Mouse (Mus musculus) lung, embryonic 15.5 days (tissue): ENCODE results near the gene 1700030J22Rik. TPM values are rescaled to one million over a fixed set of nuclear protein-coding genes. Genes with fewer than 3 reads are reported as not detected.

ENCODE experiments used
- ATAC-seq: fragments of 200-750 bp; cut with Nextera tagmentation; 2 replicates; pipeline ENCODE4 v1.8.0; 2017; ENCODE audit warnings: moderate number of reproducible peaks, borderline replicate concordance; ENCODE audit not compliant: low FRiP score, low TSS enrichment; ENCODE audit errors: extremely low read depth
- H3K27ac ChIP-seq: fragments of 300-500 bp; sonication (generic); 2 replicates; pipeline ENCODE4 v1.5.1; 2015; ENCODE audit warnings: moderate library complexity, mild to moderate bottlenecking, inconsistent platforms
- H3K27me3 ChIP-seq: fragments of 300-500 bp; sonication (generic); 2 replicates; pipeline ENCODE4 v1.6.1; 2015; ENCODE audit warnings: inconsistent platforms
- H3K36me3 ChIP-seq: fragments of 300-500 bp; sonication (generic); 2 replicates; pipeline ENCODE4 v1.6.1; 2015; ENCODE audit warnings: inconsistent platforms
- H3K4me1 ChIP-seq: fragments of 300-500 bp; sonication (generic); 2 replicates; pipeline ENCODE4 v1.6.1; 2015; ENCODE audit warnings: inconsistent platforms
- H3K4me2 ChIP-seq: fragments of 300-500 bp; sonication (generic); 2 replicates; pipeline ENCODE4 v1.6.1; 2015; ENCODE audit warnings: inconsistent platforms, mild to moderate bottlenecking, moderate library complexity
- H3K4me3 ChIP-seq: fragments of 300-500 bp; sonication (generic); 2 replicates; pipeline ENCODE4 v1.5.1; 2015; ENCODE audit warnings: mild to moderate bottlenecking, inconsistent platforms
- H3K9ac ChIP-seq: fragments of 300-500 bp; sonication (generic); 2 replicates; pipeline ENCODE4 v1.6.1; 2015; ENCODE audit warnings: inconsistent platforms
- H3K9me3 ChIP-seq: fragments of 300-500 bp; sonication (generic); 2 replicates; pipeline ENCODE4 v1.6.1; 2016; ENCODE audit warnings: inconsistent platforms
- WGBS: fragments of 180-500 bp; shearing (Covaris S2); methylation state at CpG from one replicate; pipeline ENCODE4 v1.1.7; 2015; 5-methylcytosine and 5-hydroxymethylcytosine counted together
- polyA plus RNA-seq: library from polyadenylated mRNA; unstranded; fragments of >200 nt; fragmentation: Nextera tagmentation; extraction: Ambion mirVana; gene quantifications from 2 replicates; pipeline ENCODE4 v1.2.1, GENCODE M21; 2015

Gene 1700030J22Rik
- polyA plus RNA-seq, 1 experiment from 2014 or later, result 2.8 TPM

DNA sequence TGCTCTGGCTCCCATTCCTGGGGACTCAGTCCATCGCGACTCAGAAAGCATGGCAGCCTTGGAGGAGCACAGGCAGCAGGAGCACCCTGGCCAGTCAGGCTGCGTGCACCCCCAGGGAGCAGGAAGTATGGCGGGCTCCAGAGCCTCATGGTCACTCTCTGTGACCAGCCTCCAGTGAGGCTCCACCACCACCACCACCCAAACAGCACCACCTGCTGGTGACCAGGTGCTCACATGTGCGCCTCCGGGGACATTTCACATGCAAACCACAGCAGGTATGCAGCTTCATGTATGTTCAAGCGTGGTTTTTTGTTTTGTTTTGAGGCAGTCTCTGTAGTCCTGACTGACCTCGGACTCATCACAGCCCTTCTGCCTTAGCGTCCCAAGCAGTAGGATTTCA is 50.9 kb downstream of the 1700030J22Rik start:
- peak; percentile 33; the same call in 1 of the 2 replicates for ATAC-seq
- 0 out of 2 replicates have a peak, but pooled peaks cover 1% of the 10 kb centered on the region for H3K4me1 ChIP-seq
- H3K9me3 ChIP-seq, result no peaks in the 10 kb centered on the region
- H3K4me3 ChIP-seq, result no peak overlapping the region
- no peak overlapping the region for H3K4me2 ChIP-seq
- no peaks in the 10 kb centered on the region for H3K27me3 ChIP-seq
- H3K9ac ChIP-seq, result no peak overlapping the region
- H3K27ac ChIP-seq, result no peak overlapping the region
- WGBS, result 80% methylated on average over 9 of the region's 9 CpGs
- peaks cover 55% of the 10 kb centered on the region for H3K36me3 ChIP-seq

- no peak overlapping the region for H3K9ac ChIP-seq
- no peaks in the 10 kb centered on the region for H3K27me3 ChIP-seq
- H3K4me2 ChIP-seq, result no peak overlapping the region
- WGBS, result 81% methylated on average over 8 of the region's 8 CpGs
- no peak for ATAC-seq
- peaks cover 18% of the 10 kb centered on the region for H3K4me1 ChIP-seq
- H3K27ac ChIP-seq, result no peak overlapping the region
- peaks cover 28% of the 10 kb centered on the region for H3K36me3 ChIP-seq
- no peaks in the 10 kb centered on the region for H3K9me3 ChIP-seq
- H3K4me3 ChIP-seq, result no peak overlapping the region
Observed at GRCm38 (mm10) chr8:116923526-116923925, 55.2 kb downstream of the 1700030J22Rik start.

DNA sequence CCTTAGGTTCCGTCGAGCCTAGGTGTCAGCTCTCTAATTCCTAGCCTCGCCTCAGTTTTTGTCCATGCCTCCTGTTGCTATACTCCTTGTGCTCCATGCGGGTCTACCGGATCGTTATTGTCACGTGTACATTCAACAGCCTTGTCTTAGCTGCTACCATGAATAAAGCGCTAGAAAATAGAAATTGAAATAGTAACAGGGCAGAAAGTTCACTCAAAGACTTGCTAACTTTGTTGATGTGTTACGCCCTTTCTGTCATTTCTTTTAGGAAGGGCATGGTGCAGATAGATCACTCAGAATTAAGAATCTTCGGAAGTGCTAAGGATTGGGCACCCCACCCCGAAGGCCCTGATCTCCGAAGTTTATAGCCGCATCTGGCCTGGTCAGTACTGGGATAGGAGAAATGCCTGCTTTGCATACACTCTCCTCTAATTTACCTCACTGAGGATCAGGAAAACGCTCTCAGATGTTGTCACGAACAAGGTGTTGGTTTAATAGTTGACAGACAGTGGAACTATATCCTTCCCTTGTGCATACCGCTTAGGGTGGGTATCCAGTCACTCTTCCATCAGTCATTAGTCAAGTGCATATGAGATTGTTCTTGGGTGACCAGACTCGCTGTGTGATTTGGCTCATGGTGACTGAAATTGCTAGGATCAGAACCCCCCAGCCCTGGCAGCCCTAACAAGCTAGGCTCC is 56.5 kb downstream of the 1700030J22Rik start:
- Histone ChIP-seq H3K27me3 (no peaks in the 10 kb centered on the region), H3K4me2 (peak overlapping the region; percentile 72), H3K9ac (peak overlapping the region; percentile 90), H3K9me3 (no peaks in the 10 kb centered on the region), H3K36me3 (peaks cover 15% of the 10 kb centered on the region), H3K4me3 (peak overlapping the region; percentile 85), H3K4me1 (peaks cover 18% of the 10 kb centered on the region), H3K27ac (peak overlapping the region; percentile 91; the same call in 1 of the 2 replicates)
- 28% methylated on average over 17 of the region's 17 CpGs for WGBS
- ATAC-seq, result no peak

- WGBS, result under 1% methylated on average over 57 of the region's 57 CpGs
- Histone ChIP-seq H3K27ac (peak within 1 kb of the TSS; percentile 91), H3K36me3 (peaks cover 9% of the 10 kb centered on the region; the same call in 1 of the 2 replicates), H3K9me3 (no peaks in the 10 kb centered on the region), H3K27me3 (no peaks in the 10 kb centered on the region), H3K4me1 (peaks cover 18% of the 10 kb centered on the region), H3K9ac (peak within 1 kb of the TSS; percentile 90), H3K4me2 (peak within 1 kb of the TSS; percentile 72), H3K4me3 (peak within 1 kb of the TSS; percentile 85)
- ATAC-seq, result peak; percentile 96
Observed at GRCm38 (mm10) chr8:116921337-116922059, 57.3 kb downstream of the 1700030J22Rik start, which contains the start of the genes Cmc2 and Cenpn. Gene Cmc2 (minus strand): TSS chr8:116921455. Gene Cenpn (plus strand): TSS chr8:116921730.

DNA sequence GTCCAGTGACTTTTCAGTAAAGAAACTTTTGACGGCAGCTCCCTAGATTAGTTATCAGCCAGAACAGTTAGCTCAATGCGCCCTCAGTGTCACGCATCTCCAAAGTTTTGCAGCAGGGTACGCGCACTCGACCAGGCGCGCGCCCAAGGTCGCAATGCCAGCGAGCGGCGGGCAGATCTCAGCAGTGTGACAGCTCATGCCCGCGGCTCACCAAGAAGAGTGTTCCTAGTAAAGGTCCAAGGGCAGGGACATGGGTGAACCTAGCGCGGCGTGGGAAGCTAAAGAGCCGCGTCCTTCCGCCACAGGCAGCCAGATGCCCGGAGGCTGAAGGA is 57.8 kb downstream of the 1700030J22Rik start:
- peaks cover 6% of the 10 kb centered on the region; the same call in 1 of the 2 replicates for H3K36me3 ChIP-seq
- 0% methylated on average over 22 of the region's 22 CpGs for WGBS
- H3K4me1 ChIP-seq, result peaks cover 18% of the 10 kb centered on the region
- H3K9ac ChIP-seq, result peak overlapping the region; percentile 90
- no peaks in the 10 kb centered on the region for H3K27me3 ChIP-seq
- H3K4me2 ChIP-seq, result peak overlapping the region; percentile 72
- H3K4me3 ChIP-seq, result peak overlapping the region; percentile 85
- no peaks in the 10 kb centered on the region for H3K9me3 ChIP-seq
- peak overlapping the region; percentile 91 for H3K27ac ChIP-seq
- ATAC-seq, result peak; percentile 56

Other genes with a start within 250 kb of the 1700030J22Rik start
- 6.9 and 7.2 TPM in 2 replicates for gene Cdyl2, start 246.0 kb downstream of the 1700030J22Rik start, polyA plus RNA-seq
- gene Cmc2, start 57.5 kb downstream of the 1700030J22Rik start, polyA plus RNA-seq, result 85.7 and 86.6 TPM in 2 replicates
- 45.7 and 46.5 TPM in 2 replicates for gene Cenpn, start 57.2 kb downstream of the 1700030J22Rik start, polyA plus RNA-seq
- gene Atmin, start 35.6 kb downstream of the 1700030J22Rik start, polyA plus RNA-seq, result 12.1 and 13.0 TPM in 2 replicates
- gene Gcsh, start 14.6 kb upstream of the 1700030J22Rik start, polyA plus RNA-seq, result 113 TPM in 2 replicates
- gene Pkd1l2, start 103.5 kb upstream of the 1700030J22Rik start, polyA plus RNA-seq, result not detected in 2 replicates
- gene Bco1, start 116.9 kb upstream of the 1700030J22Rik start, polyA plus RNA-seq, result 0.52 and 0.72 TPM in 2 replicates
- 2.1 and 2.3 TPM in 2 replicates for gene Gan, start 179.2 kb upstream of the 1700030J22Rik start, polyA plus RNA-seq